Mouse (Mus musculus) hindbrain, embryonic 15.5 days (tissue): ENCODE data around the gene Fam193a. TPM values are rescaled to one million over a fixed set of nuclear protein-coding genes. Genes with fewer than 3 reads are reported as not detected.

Experiments
- ATAC-seq: fragments of 200-750 bp; cut with Nextera tagmentation; 2 replicates; pipeline ENCODE4 v1.8.0; 2017; ENCODE audit warnings: low read depth, moderate number of reproducible peaks, moderate TSS enrichment; ENCODE audit not compliant: low FRiP score
- H3K27ac ChIP-seq: fragments of 300-500 bp; sonication (generic); replicated peaks from 2 replicates; pipeline ENCODE4 v1.5.1; 2015; ENCODE audit warnings: mild to moderate bottlenecking, inconsistent platforms
- H3K27me3 ChIP-seq: fragments of 300-500 bp; sonication (generic); 2 replicates; pipeline ENCODE4 v1.6.1; 2015; ENCODE audit warnings: control low read depth, inconsistent platforms
- H3K36me3 ChIP-seq: fragments of 300-500 bp; sonication (generic); 2 replicates; pipeline ENCODE4 v1.6.1; 2015; ENCODE audit warnings: control low read depth, inconsistent platforms
- H3K4me1 ChIP-seq: fragments of 300-500 bp; sonication (generic); replicated peaks from 2 replicates; pipeline ENCODE4 v1.6.1; 2015; ENCODE audit warnings: control low read depth, inconsistent platforms
- H3K4me2 ChIP-seq: fragments of 300-500 bp; sonication (generic); 2 replicates; pipeline ENCODE4 v1.6.1; 2015; ENCODE audit warnings: moderate library complexity, mild to moderate bottlenecking, inconsistent platforms
- H3K4me3 ChIP-seq: fragments of 300-500 bp; sonication (generic); 2 replicates; pipeline ENCODE4 v1.5.1; 2015; ENCODE audit warnings: mild to moderate bottlenecking, inconsistent platforms
- H3K9ac ChIP-seq: fragments of 300-500 bp; sonication (generic); 2 replicates; pipeline ENCODE4 v1.6.1; 2015; ENCODE audit warnings: inconsistent platforms
- H3K9me3 ChIP-seq: fragments of 300-500 bp; sonication (generic); 2 replicates; pipeline ENCODE4 v1.6.1; 2016; ENCODE audit warnings: control low read depth, inconsistent platforms
- WGBS: fragments of 180-500 bp; shearing (Covaris S2); methylation state at CpG from one replicate; pipeline ENCODE4 v1.1.7; 2015; 5-methylcytosine and 5-hydroxymethylcytosine counted together
- polyA plus RNA-seq: library from polyadenylated mRNA; unstranded; fragments of >200 nt; fragmentation: Nextera tagmentation; extraction: Ambion mirVana; gene quantifications from 2 replicates; pipeline ENCODE4 v1.2.1, GENCODE M21; 2015

The Fam193a gene
- polyA plus RNA-seq, 1 experiment from 2014 or later = 14.0 TPM

GRCm38 (mm10) chr5:34514218-34514566 lies 144.5 kb downstream of the Fam193a start:
- Histone ChIP-seq H3K4me2 (peak overlapping the region; percentile 87), H3K4me1 (peaks cover 7% of the 10 kb centered on the region), H3K27me3 (peaks cover 5% of the 10 kb centered on the region; the same call in 1 of the 2 replicates), H3K36me3 (no peaks in the 10 kb centered on the region), H3K27ac (no peak overlapping the region), H3K9me3 (no peaks in the 10 kb centered on the region), H3K9ac (no peak overlapping the region), H3K4me3 (peak overlapping the region; percentile 74)
- no peak for ATAC-seq
- 28% methylated on average over 7 of the region's 7 CpGs for WGBS

GRCm38 (mm10) chr5:34515096-34515495 lies 145.4 kb downstream of the Fam193a start:
- ATAC-seq = no peak
- H3K27ac ChIP-seq = no peak overlapping the region
- peaks cover 7% of the 10 kb centered on the region for H3K4me1 ChIP-seq
- no peak overlapping the region for H3K4me3 ChIP-seq
- H3K36me3 ChIP-seq = no peaks in the 10 kb centered on the region
- H3K9ac ChIP-seq = no peak overlapping the region
- H3K9me3 ChIP-seq = no peaks in the 10 kb centered on the region
- H3K27me3 ChIP-seq = peaks cover 5% of the 10 kb centered on the region; the same call in 1 of the 2 replicates
- H3K4me2 ChIP-seq = no peak overlapping the region

DNA sequence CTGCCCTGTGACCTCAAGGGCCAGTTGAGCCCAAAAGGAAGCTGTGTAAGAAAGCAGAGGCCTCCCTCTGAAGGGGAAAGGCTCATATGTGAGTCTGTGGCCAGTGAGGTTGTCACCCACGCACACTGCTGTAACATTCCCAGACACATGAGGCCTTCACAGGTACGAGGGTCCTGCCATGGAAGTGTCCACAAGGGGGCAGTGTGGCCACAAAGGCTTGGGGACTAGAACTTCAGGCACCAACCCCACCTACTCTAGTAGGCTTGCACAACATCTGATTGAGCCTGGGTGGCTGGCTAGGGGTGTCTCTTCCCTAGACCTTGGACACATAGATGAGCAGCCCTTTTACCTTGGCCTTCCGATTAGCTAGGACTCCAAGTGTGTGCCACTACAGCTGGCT lies 148.2 kb downstream of the Fam193a start:
- 24% methylated on average over 3 of the region's 3 CpGs for WGBS
- no peaks in the 10 kb centered on the region for H3K36me3 ChIP-seq
- no peaks in the 10 kb centered on the region for H3K27me3 ChIP-seq
- H3K27ac ChIP-seq = no peak overlapping the region
- no peak overlapping the region for H3K4me2 ChIP-seq
- ATAC-seq = no peak
- H3K4me3 ChIP-seq = no peak overlapping the region
- peaks cover 5% of the 10 kb centered on the region for H3K4me1 ChIP-seq
- no peaks in the 10 kb centered on the region for H3K9me3 ChIP-seq
- no peak overlapping the region for H3K9ac ChIP-seq

- H3K9ac ChIP-seq = no peak overlapping the region
- H3K4me2 ChIP-seq = no peak overlapping the region
- ATAC-seq = no peak
- WGBS = 84% methylated on average over 9 of the region's 9 CpGs
- H3K36me3 ChIP-seq = no peaks in the 10 kb centered on the region
- no peaks in the 10 kb centered on the region for H3K9me3 ChIP-seq
- no peak overlapping the region for H3K27ac ChIP-seq
- 0 out of 2 replicates have a peak, but pooled peaks cover 4% of the 10 kb centered on the region for H3K27me3 ChIP-seq
- H3K4me1 ChIP-seq = no peaks in the 10 kb centered on the region
- no peak overlapping the region for H3K4me3 ChIP-seq
These were observed 149.7 kb downstream of the Fam193a start for GRCm38 (mm10) chr5:34519389-34519910.

DNA sequence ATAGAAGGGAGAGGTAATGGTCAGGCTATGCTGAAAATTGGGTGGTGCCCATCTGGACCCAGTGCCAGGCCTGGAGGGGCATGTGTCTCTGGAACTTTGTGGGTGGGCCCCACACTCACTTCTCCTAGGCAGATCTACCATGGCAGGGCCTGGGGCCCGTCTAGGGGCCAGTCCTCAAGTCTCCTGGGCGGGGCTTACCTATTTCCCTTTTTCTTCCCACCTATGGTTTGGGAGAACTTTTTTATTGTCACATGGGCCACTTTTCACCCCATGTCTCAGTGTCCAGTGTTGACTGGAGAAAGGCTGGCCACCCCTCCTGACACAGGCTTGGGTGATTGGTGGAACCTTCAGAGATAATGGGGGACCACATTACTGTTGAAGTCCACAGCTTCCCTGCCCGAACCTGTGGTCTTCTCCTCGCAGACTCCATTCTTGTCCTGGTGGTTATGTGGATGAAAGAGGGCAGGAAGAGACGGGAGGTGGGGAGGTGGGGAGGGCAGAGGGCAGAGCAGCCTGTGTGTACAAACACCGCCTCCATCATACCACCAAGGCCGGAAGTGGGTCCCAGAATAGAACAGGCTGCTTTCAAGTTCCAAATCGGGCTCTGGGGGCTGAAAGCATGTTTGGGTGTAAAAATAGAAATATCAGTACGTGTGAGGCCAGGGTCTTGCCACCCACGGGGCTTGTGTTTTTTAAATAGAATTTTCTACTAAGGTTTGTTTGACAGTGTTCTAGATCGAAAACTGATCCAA lies 150.9 kb downstream of the Fam193a start:
- no peak for ATAC-seq
- H3K27ac ChIP-seq = no peak overlapping the region
- H3K4me3 ChIP-seq = no peak overlapping the region
- no peaks in the 10 kb centered on the region for H3K9me3 ChIP-seq
- H3K36me3 ChIP-seq = no peaks in the 10 kb centered on the region
- H3K4me2 ChIP-seq = no peak overlapping the region
- WGBS = 84% methylated on average over 11 of the region's 11 CpGs
- H3K4me1 ChIP-seq = peaks cover 1% of the 10 kb centered on the region; the same call in 1 of the 2 replicates
- H3K27me3 ChIP-seq = 0 out of 2 replicates have a peak, but pooled peaks cover 4% of the 10 kb centered on the region
- no peak overlapping the region for H3K9ac ChIP-seq

DNA sequence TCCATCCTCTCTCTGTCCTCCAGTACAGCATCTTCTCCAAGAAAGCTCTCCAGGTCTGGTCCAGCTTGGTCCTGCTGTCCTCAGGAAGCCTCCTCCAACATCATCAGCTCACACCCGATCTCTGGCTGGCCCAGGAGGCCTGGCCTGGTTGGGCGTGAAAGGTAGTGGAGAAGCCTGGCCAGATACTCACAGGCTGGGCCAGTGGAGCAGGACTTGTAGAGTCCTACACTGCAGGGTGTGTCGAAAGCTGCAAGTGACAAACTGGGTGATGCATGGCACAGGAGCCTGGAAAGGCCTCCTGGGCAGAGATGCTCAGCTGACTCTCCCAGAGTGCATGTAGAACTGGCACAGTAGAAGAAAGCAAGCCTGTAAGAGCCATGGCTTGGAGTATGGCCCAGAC lies 151.6 kb downstream of the Fam193a start:
- peaks cover 7% of the 10 kb centered on the region; the same call in 1 of the 2 replicates for H3K4me1 ChIP-seq
- 0 out of 2 replicates have a peak, but pooled peaks cover 4% of the 10 kb centered on the region for H3K27me3 ChIP-seq
- no peak overlapping the region for H3K9ac ChIP-seq
- ATAC-seq = no peak
- H3K4me2 ChIP-seq = no peak overlapping the region
- no peaks in the 10 kb centered on the region for H3K9me3 ChIP-seq
- 82% methylated on average over 3 of the region's 3 CpGs for WGBS
- no peaks in the 10 kb centered on the region for H3K36me3 ChIP-seq
- H3K4me3 ChIP-seq = no peak overlapping the region
- H3K27ac ChIP-seq = no peak overlapping the region

DNA sequence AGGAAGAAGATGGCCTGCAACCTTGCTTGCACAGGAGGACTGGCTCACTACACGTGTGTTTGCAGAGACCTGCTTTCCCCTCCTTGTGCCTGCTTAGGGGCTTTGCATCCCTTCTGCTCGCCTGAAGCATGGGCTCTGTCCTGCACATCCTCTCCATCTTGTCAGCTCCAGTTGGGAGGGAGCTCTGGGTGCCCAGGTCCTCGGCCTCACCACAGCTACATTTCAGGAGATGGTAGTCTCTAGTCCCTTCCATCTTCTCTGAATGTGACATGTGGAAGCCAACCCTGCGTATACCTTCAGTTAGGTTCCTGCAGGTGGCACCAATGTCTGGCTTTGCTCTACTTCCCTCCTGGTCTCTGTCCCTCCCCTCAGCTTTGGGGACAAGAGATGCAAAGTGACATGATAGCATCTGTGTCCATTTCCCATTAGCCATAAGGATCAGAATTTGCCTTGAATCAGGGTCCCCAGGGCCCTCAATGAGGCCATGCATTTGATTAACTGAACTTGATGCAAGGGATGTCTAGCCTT lies 154.3 kb downstream of the Fam193a start:
- no peak overlapping the region for H3K4me2 ChIP-seq
- H3K27me3 ChIP-seq = 0 out of 2 replicates have a peak, but pooled peaks cover 4% of the 10 kb centered on the region
- H3K27ac ChIP-seq = no peak overlapping the region
- no peak overlapping the region for H3K9ac ChIP-seq
- H3K4me3 ChIP-seq = no peak overlapping the region
- ATAC-seq = no peak
- WGBS = 65% methylated on average over 4 of the region's 4 CpGs
- no peaks in the 10 kb centered on the region for H3K9me3 ChIP-seq
- H3K36me3 ChIP-seq = no peaks in the 10 kb centered on the region
- H3K4me1 ChIP-seq = peaks cover 7% of the 10 kb centered on the region; the same call in 1 of the 2 replicates

DNA sequence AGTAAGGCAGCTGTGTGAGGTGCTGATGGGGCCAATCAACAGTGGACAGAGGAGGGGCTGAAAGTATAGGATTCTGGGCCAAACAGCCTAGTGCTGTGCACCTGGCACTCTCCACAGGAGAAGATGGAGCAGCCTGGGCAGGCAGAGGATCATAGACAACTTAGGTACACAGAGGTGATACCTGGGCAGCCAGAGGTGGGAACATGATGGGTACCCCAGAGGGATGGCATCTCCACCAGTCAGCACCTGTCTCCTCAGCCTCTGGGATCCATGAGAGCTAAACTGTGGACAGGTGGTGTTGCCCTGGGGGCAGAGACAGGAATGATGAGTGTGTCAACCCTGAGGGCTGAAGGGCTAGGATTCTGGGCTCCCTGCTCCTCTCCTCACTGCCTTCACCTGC lies 154.8 kb downstream of the Fam193a start:
- no peaks in the 10 kb centered on the region for H3K36me3 ChIP-seq
- peaks cover 7% of the 10 kb centered on the region; the same call in 1 of the 2 replicates for H3K4me1 ChIP-seq
- H3K27ac ChIP-seq = no peak overlapping the region
- no peak overlapping the region for H3K4me2 ChIP-seq
- no peaks in the 10 kb centered on the region for H3K9me3 ChIP-seq
- H3K4me3 ChIP-seq = no peak overlapping the region
- no peak overlapping the region for H3K9ac ChIP-seq
- H3K27me3 ChIP-seq = 0 out of 2 replicates have a peak, but pooled peaks cover 4% of the 10 kb centered on the region
- no peak for ATAC-seq

- Histone ChIP-seq H3K27ac (no peak within 1 kb of the TSS), H3K4me2 (peak within 1 kb of the TSS; percentile 84), H3K36me3 (no peaks in the 10 kb centered on the region), H3K27me3 (0 out of 2 replicates have a peak, but pooled peaks cover 4% of the 10 kb centered on the region), H3K4me1 (peaks cover 7% of the 10 kb centered on the region; the same call in 1 of the 2 replicates), H3K9me3 (no peaks in the 10 kb centered on the region), H3K4me3 (peak within 1 kb of the TSS; percentile 50), H3K9ac (peak within 1 kb of the TSS; percentile 57)
- WGBS = 3% methylated on average over 38 of the region's 38 CpGs
- ATAC-seq = peak; percentile 88
These were observed 156.1 kb downstream of the Fam193a start, which contains the start of gene Sh3bp2 for GRCm38 (mm10) chr5:34525663-34526476. Sh3bp2 (plus strand) TSS chr5:34525838.

DNA sequence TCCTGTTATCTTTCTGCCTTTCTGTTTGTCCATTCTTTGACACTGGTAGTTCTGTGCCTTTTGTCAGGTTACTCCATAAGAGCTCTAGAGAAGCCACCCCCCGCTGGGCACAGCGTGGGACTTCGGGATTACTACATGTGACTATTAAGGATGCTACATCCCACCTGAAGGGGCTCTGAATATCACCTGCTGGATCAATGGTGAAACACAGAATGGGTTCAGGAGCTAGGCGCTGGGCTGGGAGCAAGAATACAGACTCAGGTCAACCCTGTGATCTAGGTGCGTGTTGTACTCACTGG lies 156.7 kb downstream of the Fam193a start:
- Histone ChIP-seq H3K9me3 (no peaks in the 10 kb centered on the region), H3K27me3 (0 out of 2 replicates have a peak, but pooled peaks cover 4% of the 10 kb centered on the region), H3K9ac (no peak overlapping the region), H3K4me1 (peaks cover 7% of the 10 kb centered on the region; the same call in 1 of the 2 replicates), H3K36me3 (no peaks in the 10 kb centered on the region), H3K4me3 (no peak overlapping the region), H3K4me2 (peak overlapping the region; percentile 84; the same call in 1 of the 2 replicates), H3K27ac (no peak overlapping the region)
- 32% methylated on average over 5 of the region's 5 CpGs for WGBS
- no peak for ATAC-seq

DNA sequence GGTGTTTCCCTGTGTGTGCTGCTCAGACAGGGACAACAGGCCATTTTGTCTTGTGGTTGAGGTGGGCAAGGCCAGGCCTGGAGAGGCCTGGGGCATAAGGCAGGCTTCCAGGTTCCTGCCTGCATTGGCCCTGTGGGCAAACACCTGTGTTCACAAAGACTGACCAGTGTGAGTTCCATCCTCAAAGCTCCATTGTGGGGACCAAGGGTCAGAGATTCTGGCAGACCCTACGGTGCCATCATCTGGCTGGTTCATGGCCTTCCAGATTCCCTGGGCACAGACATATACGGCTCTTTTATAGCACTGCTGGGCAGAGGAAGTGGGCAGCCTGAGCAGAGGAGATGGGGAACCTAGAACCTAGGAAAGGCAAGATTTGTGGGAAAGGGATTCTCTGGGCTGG lies 157.6 kb downstream of the Fam193a start:
- H3K4me1 ChIP-seq = peaks cover 7% of the 10 kb centered on the region; the same call in 1 of the 2 replicates
- H3K36me3 ChIP-seq = no peaks in the 10 kb centered on the region
- no peaks in the 10 kb centered on the region for H3K9me3 ChIP-seq
- H3K27me3 ChIP-seq = 0 out of 2 replicates have a peak, but pooled peaks cover 4% of the 10 kb centered on the region
- no peak for ATAC-seq
- no peak overlapping the region for H3K9ac ChIP-seq
- no peak overlapping the region for H3K4me3 ChIP-seq
- H3K27ac ChIP-seq = no peak overlapping the region
- whole genome bisulfite sequencing = 76% methylated on average over 2 of the region's 2 CpGs
- no peak overlapping the region for H3K4me2 ChIP-seq

DNA sequence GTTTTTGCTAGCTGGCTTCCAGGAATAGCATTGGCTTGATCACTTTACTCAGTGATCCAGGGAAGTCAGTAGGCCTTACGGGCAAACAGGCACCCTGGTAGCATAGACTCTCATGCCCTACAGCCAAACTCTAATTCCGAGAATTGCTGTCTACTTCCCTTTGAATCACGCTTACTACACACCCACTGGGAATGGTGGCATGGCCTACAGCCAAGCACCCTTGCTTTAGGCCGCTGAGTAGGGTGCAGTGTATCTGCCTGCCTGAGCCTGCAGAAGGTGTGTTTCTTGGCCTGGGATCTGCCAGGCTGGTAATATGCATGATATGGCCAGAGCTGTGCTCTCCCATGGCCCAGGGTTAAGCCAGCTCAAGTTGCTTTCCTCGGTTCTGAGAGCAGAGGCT lies 159.0 kb downstream of the Fam193a start:
- no peak for ATAC-seq
- Histone ChIP-seq H3K27me3 (0 out of 2 replicates have a peak, but pooled peaks cover 2% of the 10 kb centered on the region), H3K4me1 (peaks cover 7% of the 10 kb centered on the region; the same call in 1 of the 2 replicates), H3K36me3 (no peaks in the 10 kb centered on the region), H3K9me3 (no peaks in the 10 kb centered on the region), H3K4me3 (no peak overlapping the region), H3K27ac (no peak overlapping the region), H3K4me2 (no peak overlapping the region), H3K9ac (no peak overlapping the region)
- 81% methylated on average over 5 of the region's 5 CpGs for WGBS
